Mouse (Mus musculus): Measurements from ENCODE around the gene Gstk1. TPM values are rescaled to one million over a fixed set of nuclear protein-coding genes. Genes with fewer than 3 reads are reported as not detected.

The Gstk1 gene
- polyA plus RNA-seq, 1 experiment from 2014 or later, result 8.7 TPM

DNA sequence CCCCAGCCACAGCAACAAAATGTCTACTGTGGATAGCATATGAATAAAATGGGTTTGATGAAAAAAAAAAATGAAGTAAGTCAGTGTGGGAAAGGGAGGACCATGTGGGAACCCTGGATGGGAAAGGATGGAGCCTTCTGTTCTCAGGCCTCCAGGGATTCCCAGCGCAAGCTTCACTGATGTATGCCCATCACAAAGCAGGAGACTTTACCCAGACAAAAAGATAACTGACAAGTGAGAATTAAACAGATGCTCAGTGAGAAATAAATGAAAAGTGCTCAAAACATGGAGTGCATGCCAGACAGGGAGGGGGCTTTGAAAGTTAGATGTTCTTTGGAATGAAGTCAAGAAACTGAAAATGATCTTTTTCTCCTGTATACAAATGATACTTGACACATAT lies 2.2 kb downstream of the Gstk1 start:
- H3K36me3 ChIP-seq (replicated peaks), result no peaks in the 10 kb centered on the region
- peak overlapping the region; percentile 26 for H3K4me2 ChIP-seq
- H3K4me1 ChIP-seq, result peaks cover 6% of the 10 kb centered on the region
- 0 out of 2 replicates have a peak, but pooled peaks cover 6% of the 10 kb centered on the region for H3K27me3 ChIP-seq (replicated peaks)
- no peak overlapping the region for H3K27ac ChIP-seq
- 86% methylated on average over 1 of the region's 1 CpGs for WGBS
- no peak for ATAC-seq (replicated peaks)
- H3K9me3 ChIP-seq, result no peaks in the 10 kb centered on the region
- H3K4me3 ChIP-seq, result peak overlapping the region; percentile 17; the same call in 1 of the 2 replicates
- no peak overlapping the region for H3K9ac ChIP-seq

DNA sequence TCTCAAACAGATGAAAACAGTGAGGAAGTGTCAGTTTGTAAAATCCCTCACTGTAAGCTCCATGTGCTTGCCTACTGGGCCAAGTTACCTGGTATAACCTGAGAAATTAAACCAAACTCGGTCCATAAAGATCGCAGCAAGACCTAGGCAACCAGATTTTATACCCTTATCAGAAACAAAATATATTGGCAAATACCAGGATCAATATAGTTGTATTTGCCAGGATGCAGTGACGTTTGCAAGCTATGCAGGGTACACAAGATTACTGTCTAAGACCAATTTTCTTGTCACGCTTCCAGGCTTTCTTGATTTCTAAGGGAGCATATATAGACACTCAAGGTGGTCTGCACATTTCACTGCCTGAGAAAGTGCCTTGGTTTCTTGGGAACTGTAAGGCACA lies 6.1 kb downstream of the Gstk1 start:
- Histone ChIP-seq H3K9ac (no peak overlapping the region), H3K4me1 (no peaks in the 10 kb centered on the region), H3K27me3 (replicated peaks) (0 out of 2 replicates have a peak, but pooled peaks cover 3% of the 10 kb centered on the region), H3K9me3 (no peaks in the 10 kb centered on the region), H3K4me2 (no peak overlapping the region), H3K27ac (no peak overlapping the region), H3K4me3 (no peak overlapping the region), H3K36me3 (replicated peaks) (no peaks in the 10 kb centered on the region)
- no peak for ATAC-seq (replicated peaks)
- 92% methylated on average over 4 of the region's 4 CpGs for WGBS

DNA sequence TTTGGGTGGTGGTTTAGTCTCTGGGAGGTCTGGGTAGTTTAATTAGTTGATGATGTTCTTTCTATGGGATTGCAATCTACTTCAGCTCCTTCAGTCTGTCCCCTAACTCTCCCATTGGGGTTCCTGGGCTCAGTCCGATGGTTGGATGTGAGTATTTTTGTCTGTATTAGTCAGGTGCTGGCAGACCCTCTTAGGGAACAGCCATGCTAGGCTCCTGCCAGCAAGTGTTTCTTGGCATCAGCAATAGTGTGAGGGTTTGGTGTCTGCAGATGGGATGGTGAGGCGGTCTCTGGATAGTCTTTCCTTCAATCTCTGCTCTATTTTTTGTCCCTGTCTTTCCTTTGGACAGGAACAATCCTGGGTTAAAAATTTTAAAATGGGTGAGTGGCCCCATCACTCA lies 7.4 kb downstream of the Gstk1 start:
- H3K4me1 ChIP-seq, result no peaks in the 10 kb centered on the region
- 0 out of 2 replicates have a peak, but pooled peaks cover 3% of the 10 kb centered on the region for H3K27me3 ChIP-seq (replicated peaks)
- 86% methylated on average over 2 of the region's 2 CpGs for WGBS
- H3K36me3 ChIP-seq (replicated peaks), result no peaks in the 10 kb centered on the region
- no peak overlapping the region for H3K4me3 ChIP-seq
- no peak overlapping the region for H3K4me2 ChIP-seq
- H3K9me3 ChIP-seq, result no peaks in the 10 kb centered on the region
- no peak overlapping the region for H3K9ac ChIP-seq
- no peak for ATAC-seq (replicated peaks)
- no peak overlapping the region for H3K27ac ChIP-seq

DNA sequence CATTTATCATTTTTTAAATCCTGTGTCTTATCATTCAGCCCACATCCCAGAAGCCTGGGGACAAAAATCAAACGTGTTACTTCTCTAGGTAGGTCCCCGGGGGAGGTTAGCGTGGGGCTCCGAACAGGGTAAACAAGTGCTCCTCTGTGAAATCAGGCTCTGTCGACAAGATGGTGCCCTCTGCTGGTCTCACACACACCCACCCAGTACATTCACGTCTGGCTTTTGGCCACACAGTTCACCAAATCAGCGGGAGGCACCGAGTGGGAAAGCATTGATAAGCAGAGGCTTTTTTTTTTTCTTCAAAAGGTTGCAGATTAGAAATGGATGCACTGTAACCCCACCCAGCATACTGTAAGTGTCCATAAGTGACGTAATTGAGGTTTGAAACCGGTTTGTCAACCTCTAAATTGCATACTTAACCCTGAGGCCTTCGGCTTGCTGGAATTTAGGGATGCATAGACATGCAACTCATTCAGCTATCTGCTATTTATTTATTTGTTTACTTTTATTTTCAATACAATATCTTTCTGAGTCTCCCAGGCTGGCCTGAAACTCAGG lies 11.6 kb downstream of the Gstk1 start:
- H3K4me3 ChIP-seq, result no peak overlapping the region
- H3K27ac ChIP-seq, result no peak overlapping the region
- H3K27me3 ChIP-seq (replicated peaks), result no peaks in the 10 kb centered on the region
- WGBS, result 19% methylated on average over 11 of the region's 11 CpGs
- no peaks in the 10 kb centered on the region for H3K36me3 ChIP-seq (replicated peaks)
- H3K9ac ChIP-seq, result no peak overlapping the region
- no peak overlapping the region for H3K4me2 ChIP-seq
- no peaks in the 10 kb centered on the region for H3K9me3 ChIP-seq
- 0 out of 2 replicates have a peak, but pooled peaks have one; percentile 62 for ATAC-seq (replicated peaks)
- H3K4me1 ChIP-seq, result no peaks in the 10 kb centered on the region

DNA sequence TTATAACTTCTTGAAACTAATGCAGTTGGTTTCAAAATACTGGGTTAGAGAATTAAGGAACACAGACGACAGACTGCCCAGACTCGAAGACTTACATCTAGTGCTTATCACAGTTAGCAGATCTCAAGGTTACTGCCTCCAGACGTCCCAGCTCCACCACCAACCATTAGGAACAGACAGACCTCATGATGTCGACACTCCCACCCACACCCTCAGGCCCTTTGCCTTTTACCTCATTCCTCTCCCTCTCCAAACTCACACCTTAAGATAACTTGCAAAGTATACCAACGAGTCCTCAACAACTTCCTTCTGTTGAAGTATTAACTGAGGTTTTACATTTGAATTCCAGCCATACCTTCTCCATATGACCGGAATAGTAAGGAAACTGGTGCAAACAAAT lies 14.7 kb downstream of the Gstk1 start:
- H3K27me3 ChIP-seq (replicated peaks), result no peaks in the 10 kb centered on the region
- H3K9ac ChIP-seq, result no peak overlapping the region
- H3K4me2 ChIP-seq, result no peak overlapping the region
- H3K4me3 ChIP-seq, result no peak overlapping the region
- H3K36me3 ChIP-seq (replicated peaks), result no peaks in the 10 kb centered on the region
- H3K27ac ChIP-seq, result no peak overlapping the region
- H3K4me1 ChIP-seq, result peaks cover 4% of the 10 kb centered on the region; the same call in 1 of the 2 replicates
- ATAC-seq (replicated peaks), result no peak
- H3K9me3 ChIP-seq, result no peaks in the 10 kb centered on the region
- WGBS, result 78% methylated on average over 6 of the region's 6 CpGs

DNA sequence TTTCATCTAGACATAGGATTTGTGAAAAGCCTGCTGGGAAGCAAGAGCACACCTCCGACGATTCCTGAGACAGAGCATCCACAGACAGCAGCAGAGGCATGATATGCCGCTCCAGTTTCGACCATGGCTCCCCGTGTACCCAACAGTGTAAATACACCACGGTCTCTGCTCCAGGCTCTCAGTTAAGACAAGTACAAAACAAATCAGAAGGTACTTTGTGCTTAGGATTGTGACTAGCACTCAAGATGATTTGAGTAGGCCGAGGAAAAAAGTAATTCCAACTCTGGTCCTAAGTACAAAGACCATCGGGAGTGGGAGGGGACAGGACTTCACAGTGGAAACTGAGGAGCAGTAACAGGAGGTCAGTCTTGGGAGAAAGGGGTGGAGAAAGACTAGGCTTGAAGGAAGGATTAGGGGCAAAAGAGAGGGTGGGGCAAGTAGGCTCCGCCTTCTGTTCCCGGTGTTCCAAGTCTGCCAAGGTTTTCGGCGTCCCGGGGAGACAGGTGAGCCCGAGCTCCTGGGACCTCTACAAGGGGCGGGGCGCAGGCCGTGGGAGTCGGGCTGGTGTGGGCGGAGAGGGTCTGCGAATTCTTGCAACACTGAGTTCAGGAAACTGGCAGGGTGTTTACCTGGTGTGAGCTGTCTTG lies 15.9 kb downstream of the Gstk1 start, which contains the start of gene Tmem139:
TSS of gene Tmem139 (plus strand) at position 447 of the 647 bp plus-strand sequence.
- Histone ChIP-seq H3K36me3 (replicated peaks) (no peaks in the 10 kb centered on the region), H3K4me1 (peaks cover 9% of the 10 kb centered on the region), H3K27me3 (replicated peaks) (no peaks in the 10 kb centered on the region), H3K9ac (no peak within 1 kb of the TSS), H3K4me2 (no peak within 1 kb of the TSS), H3K4me3 (no peak within 1 kb of the TSS), H3K27ac (no peak within 1 kb of the TSS), H3K9me3 (no peaks in the 10 kb centered on the region)
- WGBS, result 20% methylated on average over 20 of the region's 20 CpGs
- no peak for ATAC-seq (replicated peaks)

DNA sequence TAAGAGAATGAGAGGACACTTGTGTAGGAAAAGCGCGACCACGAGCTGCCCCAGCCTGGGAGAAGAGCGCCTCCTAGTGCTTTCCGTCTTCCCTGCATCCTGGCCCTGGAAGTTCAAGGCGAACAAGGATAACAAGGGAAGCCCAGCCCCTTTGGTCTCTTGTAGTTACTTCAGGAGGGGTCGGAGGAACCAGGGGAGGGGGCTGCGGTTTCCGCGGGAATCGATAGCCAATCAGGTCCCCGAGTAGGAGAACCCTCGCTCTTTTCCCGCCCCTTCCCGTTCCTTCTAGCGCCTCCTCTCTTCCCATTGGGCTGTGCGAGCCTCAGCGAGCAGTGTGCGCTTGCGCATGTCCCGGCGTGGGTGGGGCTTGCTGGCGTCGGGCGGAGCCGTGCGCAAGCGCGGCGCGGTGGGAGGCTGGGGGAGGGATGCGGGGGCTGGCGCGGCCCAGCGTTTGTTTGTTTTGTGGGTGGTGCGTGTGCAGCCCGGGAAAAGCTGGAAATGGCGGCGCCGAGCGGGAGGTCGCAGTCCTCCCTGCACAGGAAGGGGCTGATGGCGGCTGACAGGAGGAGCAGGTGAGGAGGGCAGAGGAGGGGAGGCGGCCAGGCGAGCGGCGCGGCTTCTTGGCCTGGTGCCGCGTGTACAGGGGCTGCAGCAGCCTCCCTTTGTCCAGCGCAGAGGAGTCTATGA lies 19.0 kb downstream of the Gstk1 start, which contains the start of gene Casp2:
TSS of gene Casp2 (plus strand) at position 360 of the 687 bp plus-strand sequence.
- H3K27me3 ChIP-seq (replicated peaks), result no peaks in the 10 kb centered on the region
- no peaks in the 10 kb centered on the region for H3K9me3 ChIP-seq
- ATAC-seq (replicated peaks), result peak; percentile 99
- H3K36me3 ChIP-seq (replicated peaks), result peaks cover 22% of the 10 kb centered on the region
- H3K4me3 ChIP-seq, result peak within 1 kb of the TSS; percentile 62
- peak within 1 kb of the TSS; percentile 80 for H3K9ac ChIP-seq
- H3K4me1 ChIP-seq, result peaks cover 21% of the 10 kb centered on the region
- peak within 1 kb of the TSS; percentile 78 for H3K4me2 ChIP-seq
- 1% methylated on average over 44 of the region's 51 CpGs for WGBS
- peak within 1 kb of the TSS; percentile 91 for H3K27ac ChIP-seq

DNA sequence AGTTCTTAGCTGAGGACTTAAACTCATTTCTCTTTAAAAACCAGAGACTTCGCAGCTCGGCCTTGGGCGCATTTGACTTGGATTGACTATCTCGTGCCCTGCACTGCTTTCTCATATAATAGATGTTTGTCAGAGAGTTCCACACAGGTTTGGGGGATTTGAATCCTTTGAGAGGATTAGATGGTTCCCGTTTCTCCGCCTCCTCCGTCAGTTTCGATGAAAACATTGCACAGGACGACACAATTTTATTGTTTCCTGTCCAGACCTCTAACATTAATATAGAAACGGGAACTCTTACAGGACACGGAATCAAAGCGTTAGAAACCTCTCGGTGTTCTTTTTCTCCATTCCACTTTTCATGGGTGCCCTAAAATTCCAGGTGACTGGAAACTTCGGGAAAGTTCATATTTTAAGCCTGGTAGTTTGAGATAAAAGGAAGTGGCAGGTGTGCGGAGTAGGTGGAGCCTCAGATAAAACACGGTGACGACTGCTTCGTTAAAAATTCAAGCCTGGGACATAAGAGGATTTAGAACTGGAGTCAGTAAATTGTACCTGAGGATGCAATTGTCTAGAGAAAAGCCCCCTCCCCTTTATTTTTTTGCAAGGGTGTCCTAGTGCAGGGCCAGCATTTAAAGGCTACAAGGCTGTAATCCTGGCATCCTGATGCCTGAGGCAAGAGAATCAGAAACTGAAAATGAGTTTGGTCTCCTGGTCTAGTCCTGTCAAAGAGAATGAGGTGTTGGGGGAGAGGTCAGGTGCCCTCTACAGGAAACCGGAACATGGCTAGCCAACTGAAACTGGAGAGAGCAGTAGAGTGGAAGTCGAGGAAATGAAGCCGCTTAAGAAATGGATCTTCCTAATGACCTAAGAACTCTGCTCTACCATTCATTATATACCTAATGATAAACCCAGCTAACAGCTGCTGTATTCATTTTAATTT lies 19.9 kb downstream of the Gstk1 start:
- Histone ChIP-seq H3K27me3 (replicated peaks) (no peaks in the 10 kb centered on the region), H3K9me3 (no peaks in the 10 kb centered on the region), H3K4me1 (peaks cover 23% of the 10 kb centered on the region), H3K4me3 (peak overlapping the region; percentile 62), H3K4me2 (peak overlapping the region; percentile 78), H3K27ac (peak overlapping the region; percentile 91), H3K36me3 (replicated peaks) (peaks cover 29% of the 10 kb centered on the region), H3K9ac (peak overlapping the region; percentile 80)
- 1% methylated on average over 21 of the region's 21 CpGs for whole genome bisulfite sequencing
- ATAC-seq (replicated peaks), result peak; percentile 2

DNA sequence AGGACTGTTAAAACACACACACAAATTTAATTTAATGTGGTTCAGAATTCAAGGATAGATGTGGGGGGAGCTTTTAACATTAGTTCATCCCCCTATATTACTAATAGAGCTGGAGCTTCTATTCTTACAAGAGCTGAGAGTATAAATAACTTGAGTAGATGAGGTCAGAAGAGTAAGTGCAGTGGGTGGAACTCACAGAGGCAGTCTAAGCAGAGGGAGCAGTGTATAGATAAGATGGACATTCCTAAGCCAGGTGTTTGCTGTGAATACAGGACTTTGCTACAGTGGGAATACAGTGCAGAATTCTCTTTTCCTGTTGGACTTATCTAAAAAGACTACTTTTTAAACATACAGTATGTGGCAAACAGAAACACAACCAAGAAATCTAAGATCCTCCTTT lies 25.1 kb downstream of the Gstk1 start:
- Histone ChIP-seq H3K9me3 (no peaks in the 10 kb centered on the region), H3K27ac (no peak overlapping the region), H3K4me3 (no peak overlapping the region), H3K4me2 (no peak overlapping the region), H3K9ac (no peak overlapping the region), H3K36me3 (replicated peaks) (peaks cover 55% of the 10 kb centered on the region), H3K27me3 (replicated peaks) (no peaks in the 10 kb centered on the region), H3K4me1 (peaks cover 22% of the 10 kb centered on the region)
- no peak for ATAC-seq (replicated peaks)

DNA sequence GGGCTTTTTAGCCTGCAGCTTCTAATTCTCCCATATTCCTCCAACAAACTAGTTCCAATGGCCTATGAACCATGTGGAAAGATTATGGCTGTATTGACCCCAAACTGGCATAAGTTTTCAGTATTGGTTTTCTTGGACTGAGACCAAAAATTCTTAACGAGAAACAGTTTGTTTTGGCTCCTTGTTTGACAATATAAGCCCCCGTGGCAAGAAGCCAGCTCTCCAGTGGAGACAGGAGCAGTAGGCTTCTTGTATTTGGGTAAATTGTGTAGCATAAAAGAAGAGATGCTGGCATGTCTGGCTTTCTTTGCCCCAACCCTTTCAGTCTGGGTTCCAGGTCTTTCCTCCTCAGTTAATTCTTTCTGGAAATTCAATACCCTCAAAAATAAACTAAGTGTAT lies 30.4 kb downstream of the Gstk1 start:
- 0 out of 2 replicates have a peak, but pooled peaks cover 3% of the 10 kb centered on the region for H3K4me1 ChIP-seq
- ATAC-seq (replicated peaks), result no peak
- no peak overlapping the region for H3K9ac ChIP-seq
- 60% methylated on average over 2 of the region's 2 CpGs for WGBS
- H3K9me3 ChIP-seq, result no peaks in the 10 kb centered on the region
- H3K27ac ChIP-seq, result no peak overlapping the region
- H3K4me3 ChIP-seq, result no peak overlapping the region
- H3K36me3 ChIP-seq (replicated peaks), result peaks cover 71% of the 10 kb centered on the region
- no peaks in the 10 kb centered on the region for H3K27me3 ChIP-seq (replicated peaks)
- no peak overlapping the region for H3K4me2 ChIP-seq

DNA sequence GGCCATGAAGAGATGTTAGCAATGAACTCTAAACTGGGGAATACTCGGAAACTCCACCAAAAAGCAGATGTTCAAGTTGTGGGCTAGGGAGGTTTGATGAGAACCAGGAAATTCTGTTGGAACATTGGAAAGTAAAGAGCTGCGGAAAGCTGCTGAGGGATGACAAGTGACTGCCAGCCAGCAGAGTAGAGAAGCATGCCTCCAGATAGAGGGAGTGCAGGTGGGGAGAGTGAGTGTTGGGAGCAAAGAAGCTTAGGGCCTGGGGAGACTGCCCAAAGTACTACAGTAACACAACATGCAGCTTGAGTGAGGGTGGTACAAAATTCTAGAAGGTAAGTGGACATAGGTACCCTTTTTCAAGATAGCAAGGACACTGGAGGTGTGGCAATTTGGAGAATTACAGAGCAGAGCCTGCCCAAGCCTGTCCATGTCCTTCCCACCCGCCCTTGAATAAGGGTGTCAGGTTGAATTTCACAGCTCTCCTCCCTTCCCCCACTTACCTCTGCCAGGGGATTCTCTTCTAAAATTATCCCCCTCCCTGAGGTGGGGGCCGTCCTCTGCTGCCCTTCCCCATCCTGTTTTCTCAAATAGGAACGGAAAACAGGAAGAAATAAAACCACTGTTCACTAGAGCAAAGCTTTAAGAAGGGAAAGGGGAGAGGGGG lies 37.3 kb downstream of the Gstk1 start:
- H3K27me3 ChIP-seq (replicated peaks), result no peaks in the 10 kb centered on the region
- no peaks in the 10 kb centered on the region for H3K9me3 ChIP-seq
- H3K36me3 ChIP-seq (replicated peaks), result peaks cover 51% of the 10 kb centered on the region
- ATAC-seq (replicated peaks), result no peak
- H3K4me1 ChIP-seq, result no peaks in the 10 kb centered on the region
- no peak overlapping the region for H3K9ac ChIP-seq
- H3K4me3 ChIP-seq, result no peak overlapping the region
- 75% methylated on average over 5 of the region's 5 CpGs for WGBS
- no peak overlapping the region for H3K4me2 ChIP-seq
- no peak overlapping the region for H3K27ac ChIP-seq
